Mouse (Mus musculus): ENCODE measurements around the gene Slc6a5.

GRCm38 (mm10) chr7:49863753-49864152 lies 46.2 kb upstream of the Slc6a5 start:
- TF ChIP-seq CTCF (IDR thresholded peaks at IDR 0.05; ENCODE audit: low read depth, low read length) (no peak), POLR2A (IDR thresholded peaks at IDR 0.05; ENCODE audit: borderline replicate concordance, low read depth, low read length) (no peak)

All from bone marrow macrophage, adult 2 months (primary cell).